Mouse (Mus musculus): ENCODE measurements around the gene Wdr73. TPM values are rescaled to one million over a fixed set of nuclear protein-coding genes. Genes with fewer than 3 reads are reported as not detected.

Gene Wdr73
- total and polyA plus RNA-seq, 3 experiments = 57.8 to 67.0 TPM; not detected in 1

GRCm38 (mm10) chr7:80897134-80897533, 3.9 kb downstream of the Wdr73 start:
- H3K27me3 ChIP-seq (ENCODE audit: control insufficient read depth in 1 of 2, insufficient read depth in 2 of 2, low read length in 2 of 2) = no peaks in the 10 kb centered on the region
- peaks cover 9 to 12% of the 10 kb centered on the region in 2 experiments; a peak in 3 of 4 replicates for H3K36me3 ChIP-seq (ENCODE audit: control insufficient read depth in 1 of 2, insufficient read depth in 2 of 2, low read length in 2 of 2)
- no peak overlapping the region for H3K27ac ChIP-seq (ENCODE audit: control insufficient read depth, low read depth, low read length)
- no peak for DNase-seq (ENCODE audit: low read depth, low spot score)
- H3K4me3 ChIP-seq (ENCODE audit: control insufficient read depth in 1 of 2, insufficient read depth in 1 of 2, low read depth in 2 of 2, low read length in 2 of 2) = no peak overlapping the region
- no peaks in the 10 kb centered on the region for H3K9me3 ChIP-seq (replicated peaks; ENCODE audit: insufficient read depth, low read length)
- H3K79me2 ChIP-seq (ENCODE audit: control insufficient read depth, insufficient read depth, low read length, poor library complexity) = peaks cover 16% of the 10 kb centered on the region
- TF ChIP-seq POLR2A (IDR thresholded peaks at IDR 0.05; ENCODE audit: control insufficient read depth in 1 of 2, insufficient read depth in 1 of 2, low read depth in 1 of 2, low read length in 2 of 2, poor library complexity in 1 of 2) (no peak), SIN3A (IDR thresholded peaks at IDR 0.05; ENCODE audit: low read length) (no peak), MAFK (IDR thresholded peaks at IDR 0.05; ENCODE audit: borderline replicate concordance, low read depth, low read length) (no peak), MEF2A (IDR thresholded peaks at IDR 0.05; ENCODE audit: extremely low read depth, insufficient replicate concordance, low read depth, low read length, poor library complexity, severe bottlenecking) (no peak), BHLHE40 (IDR thresholded peaks at IDR 0.05; ENCODE audit: borderline replicate concordance, low read depth, low read length) (no peak), RAD21 (IDR thresholded peaks at IDR 0.05; ENCODE audit: low read depth, low read length) (no peak), TBP (IDR thresholded peaks at IDR 0.05; ENCODE audit: low read depth, low read length) (no peak), NRF1 (IDR thresholded peaks at IDR 0.05; ENCODE audit: insufficient read depth, low read depth, low read length, poor library complexity, severe bottlenecking) (no peak)
- 0 out of 4 replicates have a peak, but pooled peaks cover 0 to 9% of the 10 kb centered on the region in 2 experiments for H3K4me1 ChIP-seq (ENCODE audit: control insufficient read depth in 1 of 2, insufficient read depth in 2 of 2, low read length in 2 of 2)
- H3K9ac ChIP-seq (ENCODE audit: control insufficient read depth, low read depth, low read length, poor library complexity, severe bottlenecking) = no peak overlapping the region

GRCm38 (mm10) chr7:80894815-80895519, 6.1 kb downstream of the Wdr73 start:
- 0 out of 4 replicates have a peak, but pooled peaks cover 0 to 5% of the 10 kb centered on the region in 2 experiments for H3K4me1 ChIP-seq (ENCODE audit: control insufficient read depth in 1 of 2, insufficient read depth in 2 of 2, low read length in 2 of 2)
- no peak overlapping the region for H3K9ac ChIP-seq (ENCODE audit: control insufficient read depth, low read depth, low read length, poor library complexity, severe bottlenecking)
- DNase-seq (ENCODE audit: low read depth, low spot score) = no peak
- no peaks in the 10 kb centered on the region for H3K9me3 ChIP-seq (replicated peaks; ENCODE audit: insufficient read depth, low read length)
- no peaks in the 10 kb centered on the region for H3K27me3 ChIP-seq (ENCODE audit: control insufficient read depth in 1 of 2, insufficient read depth in 2 of 2, low read length in 2 of 2)
- peaks cover 7% of the 10 kb centered on the region for H3K79me2 ChIP-seq (ENCODE audit: control insufficient read depth, insufficient read depth, low read length, poor library complexity)
- no peak overlapping the region for H3K27ac ChIP-seq (ENCODE audit: control insufficient read depth, low read depth, low read length)
- peaks cover 6 to 12% of the 10 kb centered on the region in 2 experiments for H3K36me3 ChIP-seq (ENCODE audit: control insufficient read depth in 1 of 2, insufficient read depth in 2 of 2, low read length in 2 of 2)
- H3K4me3 ChIP-seq (ENCODE audit: control insufficient read depth in 1 of 2, insufficient read depth in 1 of 2, low read depth in 2 of 2, low read length in 2 of 2) = no peak overlapping the region
- TF ChIP-seq MAZ (IDR thresholded peaks at IDR 0.05; ENCODE audit: low read depth, low read length) = no peak
- TF ChIP-seq SIN3A (IDR thresholded peaks at IDR 0.05; ENCODE audit: low read length) = no peak
- TF ChIP-seq ZMIZ1 (IDR thresholded peaks at IDR 0.05; ENCODE audit: low read depth, low read length) = no peak
- TF ChIP-seq USF1 (IDR thresholded peaks at IDR 0.05; ENCODE audit: low read depth, low read length) = no peak
- no peak for TF ChIP-seq MAX (IDR thresholded peaks at IDR 0.05; ENCODE audit: low read length)
- TF ChIP-seq POLR2A (IDR thresholded peaks at IDR 0.05; ENCODE audit: control insufficient read depth in 1 of 2, insufficient read depth in 1 of 2, low read depth in 1 of 2, low read length in 2 of 2, poor library complexity in 1 of 2) = no peak; a peak in 1 of 4 replicates
- no peak for TF ChIP-seq MXI1 (IDR thresholded peaks at IDR 0.05; ENCODE audit: low read depth, low read length)
- no peak for TF ChIP-seq BHLHE40 (IDR thresholded peaks at IDR 0.05; ENCODE audit: borderline replicate concordance, low read depth, low read length)
- TF ChIP-seq ETS1 (IDR thresholded peaks at IDR 0.05; ENCODE audit: low read depth, low read length) = no peak
- no peak for TF ChIP-seq POLR2AphosphoS5 (IDR thresholded peaks at IDR 0.05; ENCODE audit: borderline replicate concordance, low read depth, low read length)
- no peak for TF ChIP-seq MYC (IDR thresholded peaks at IDR 0.05; ENCODE audit: low read depth, low read length)
- no peak for TF ChIP-seq SMC3 (IDR thresholded peaks at IDR 0.05; ENCODE audit: low read depth, low read length)
- no peak for TF ChIP-seq CTCF (IDR thresholded peaks at IDR 0.05 in 2 of 3, conservative IDR thresholded peaks at IDR 0.05 in 1 of 3; ENCODE audit: control insufficient read depth in 1 of 3, insufficient read depth in 1 of 3, low read depth in 2 of 3, low read length in 3 of 3, poor library complexity in 1 of 3, severe bottlenecking in 1 of 3)
